Mouse (Mus musculus) stomach, postnatal 0 days (tissue): Measurements from ENCODE around the gene Ralgapa1. TPM values are rescaled to one million over a fixed set of nuclear protein-coding genes. Genes with fewer than 3 reads are reported as not detected.
"Not testable (repeated sequence)": the region's sequence is repeated elsewhere in the genome, so short reads cannot be mapped to it uniquely, and the experiment has no call there.

Source experiments
- ATAC-seq: fragments of 200-750 bp; cut with Nextera tagmentation; 2 replicates; pipeline ENCODE4 v1.8.0; 2017; ENCODE audit not compliant: low FRiP score, low TSS enrichment
- DNase-seq: peaks from one replicate; pipeline ENCODE4 v3.0.0-alpha.2; 2016; ENCODE audit warnings: low spot score
- H3K27ac ChIP-seq: fragments of 300-500 bp; sonication (generic); replicated peaks from 2 replicates; pipeline ENCODE4 v1.5.1; 2014; ENCODE audit warnings: mild to moderate bottlenecking, control low read depth
- H3K27me3 ChIP-seq: fragments of 300-500 bp; sonication (generic); 2 replicates; pipeline ENCODE4 v1.6.1; 2014; ENCODE audit warnings: low read length; ENCODE audit not compliant: control insufficient read depth, insufficient read depth
- H3K36me3 ChIP-seq: fragments of 300-500 bp; sonication (generic); 2 replicates; pipeline ENCODE4 v1.6.1; 2014; ENCODE audit warnings: low read length, mixed read lengths; ENCODE audit not compliant: control insufficient read depth, insufficient read depth
- H3K4me1 ChIP-seq: fragments of 300-500 bp; sonication (generic); replicated peaks from 2 replicates; pipeline ENCODE4 v1.6.1; 2014; ENCODE audit warnings: antibody characterized with exemption; ENCODE audit not compliant: control insufficient read depth, insufficient read depth
- H3K4me2 ChIP-seq: fragments of 300-500 bp; sonication (generic); replicated peaks from 2 replicates; pipeline ENCODE4 v1.6.1; 2014; ENCODE audit warnings: low read depth, mild to moderate bottlenecking, control low read depth, moderate library complexity
- H3K4me3 ChIP-seq: fragments of 300-500 bp; sonication (generic); 2 replicates; pipeline ENCODE4 v1.5.1; 2014; ENCODE audit warnings: low read depth, low read length, control low read depth
- H3K9ac ChIP-seq: fragments of 300-500 bp; sonication (generic); 2 replicates; pipeline ENCODE4 v1.6.1; 2014; ENCODE audit warnings: mild to moderate bottlenecking, low read length, control low read depth, mixed read lengths
- H3K9me3 ChIP-seq: fragments of 300-500 bp; sonication (generic); 2 replicates; pipeline ENCODE4 v1.6.1; 2016; ENCODE audit warnings: low read length; ENCODE audit not compliant: control insufficient read depth
- CTCF ChIP-seq: IDR thresholded peaks from 2 replicates; pipeline ENCODE4 v1.5.1; 2016; ENCODE audit warnings: antibody characterized with exemption, low read depth, mild to moderate bottlenecking, moderate library complexity
- EP300 ChIP-seq: optimal IDR thresholded peaks from 2 replicates; pipeline ENCODE3; 2016; ENCODE audit warnings: antibody characterized with exemption
- WGBS: fragments of 180-500 bp; shearing (Covaris S2); extraction: QIAGEN DNeasy Blood & Tissue Kit; methylation state at CpG from one replicate; pipeline ENCODE4 v1.1.7; 2014; 5-methylcytosine and 5-hydroxymethylcytosine counted together
- microRNA-seq: library from miRNA; unstranded; fragments of <30 nt; microRNA quantifications from one replicate; pipeline ENCODE4, GENCODE M21; 2016
- polyA plus RNA-seq: library from polyadenylated mRNA; unstranded; fragments of >200 nt; fragmentation: Nextera tagmentation; extraction: Ambion mirVana; gene quantifications from 2 replicates; pipeline ENCODE4 v1.2.1, GENCODE M21; 2015

The Ralgapa1 gene
- polyA plus RNA-seq, 1 experiment from 2014 or later = 8.8 TPM

DNA sequence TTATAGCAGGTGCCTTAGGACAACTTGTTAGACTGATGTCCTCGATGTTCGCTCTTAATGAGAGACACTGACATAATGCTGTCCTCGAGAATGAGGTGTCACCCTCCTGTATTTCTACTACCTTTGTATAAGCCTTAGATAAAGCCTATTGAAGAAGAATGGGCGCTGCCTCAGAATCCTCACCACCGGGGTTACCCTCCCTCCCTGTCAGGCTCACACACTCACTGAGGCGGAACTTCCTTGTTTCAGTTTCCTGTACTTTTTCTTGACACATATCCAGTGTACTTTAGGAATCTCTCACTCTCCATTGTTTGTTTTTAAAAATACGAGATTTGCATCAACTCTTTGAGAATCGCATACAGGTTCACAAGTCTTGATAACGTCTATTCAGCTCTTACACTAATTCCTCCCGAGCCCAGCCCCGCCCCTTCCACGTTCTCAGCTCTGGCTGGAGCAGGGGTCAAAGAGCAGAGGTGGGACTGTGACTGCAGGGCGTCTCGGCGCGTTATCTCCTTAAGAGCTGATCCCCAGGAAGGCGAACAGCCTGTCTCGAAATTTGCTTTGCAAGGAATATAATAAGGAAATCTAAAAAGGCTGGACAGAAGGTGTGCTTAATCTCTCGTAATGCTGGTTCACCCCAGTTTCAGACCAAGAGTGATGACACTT lies 260.8 kb downstream of the Ralgapa1 start:
- DNase-seq = peak; percentile 56
- peak overlapping the region; percentile 41; the same call in 1 of the 2 replicates for H3K9ac ChIP-seq
- no peak overlapping the region for H3K27ac ChIP-seq
- H3K4me2 ChIP-seq = peak overlapping the region; percentile 59
- H3K9me3 ChIP-seq = no peaks in the 10 kb centered on the region
- H3K4me3 ChIP-seq = peak overlapping the region; percentile 37
- H3K27me3 ChIP-seq = no peaks in the 10 kb centered on the region
- WGBS = 12% methylated on average over 19 of the region's 19 CpGs
- H3K36me3 ChIP-seq = no peaks in the 10 kb centered on the region
- no peak for TF ChIP-seq EP300
- TF ChIP-seq CTCF = no peak
- peak; percentile 67 for ATAC-seq
- H3K4me1 ChIP-seq = no peaks in the 10 kb centered on the region

DNA sequence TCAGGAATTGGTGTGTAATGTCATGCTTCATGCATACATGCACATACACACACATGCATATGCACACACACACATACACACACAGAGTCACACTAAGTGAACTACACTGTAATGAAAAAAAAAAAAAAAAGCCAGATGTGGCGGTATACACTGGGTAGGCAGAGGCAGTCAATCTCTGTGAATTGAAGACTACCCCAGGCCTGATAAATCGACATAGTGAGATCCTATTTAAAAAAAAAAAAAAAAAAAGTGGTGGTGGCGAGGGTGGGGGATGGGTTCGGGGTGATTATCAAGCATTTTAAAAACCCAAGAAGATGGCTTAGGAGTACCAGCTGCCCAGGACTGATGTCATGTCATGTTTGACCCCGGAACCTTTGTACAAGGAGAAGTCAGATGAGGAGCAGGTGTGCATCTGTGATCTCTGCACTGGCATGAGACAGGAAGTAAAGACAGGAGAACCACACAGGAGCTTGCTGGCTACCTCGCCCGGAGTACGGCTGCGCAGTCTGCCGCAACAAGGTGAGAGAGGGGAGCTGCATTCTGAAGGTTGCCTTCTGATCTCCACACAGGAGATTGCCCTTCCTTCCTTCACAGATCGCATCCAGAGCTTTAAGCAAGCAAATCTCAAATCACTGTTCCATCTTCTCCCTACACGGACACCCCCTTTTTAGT lies 261.6 kb downstream of the Ralgapa1 start:
- no peaks in the 10 kb centered on the region for H3K36me3 ChIP-seq
- TF ChIP-seq CTCF (no peak), EP300 (no peak)
- no peak overlapping the region for H3K4me2 ChIP-seq
- DNase-seq (no peak), ATAC-seq (no peak; the same call in 1 of the 2 replicates)
- no peak overlapping the region for H3K4me3 ChIP-seq
- H3K27ac ChIP-seq = no peak overlapping the region
- H3K9me3 ChIP-seq = no peaks in the 10 kb centered on the region
- no peaks in the 10 kb centered on the region for H3K4me1 ChIP-seq
- H3K9ac ChIP-seq = no peak overlapping the region
- 89% methylated on average over 12 of the region's 12 CpGs for WGBS
- no peaks in the 10 kb centered on the region for H3K27me3 ChIP-seq

DNA sequence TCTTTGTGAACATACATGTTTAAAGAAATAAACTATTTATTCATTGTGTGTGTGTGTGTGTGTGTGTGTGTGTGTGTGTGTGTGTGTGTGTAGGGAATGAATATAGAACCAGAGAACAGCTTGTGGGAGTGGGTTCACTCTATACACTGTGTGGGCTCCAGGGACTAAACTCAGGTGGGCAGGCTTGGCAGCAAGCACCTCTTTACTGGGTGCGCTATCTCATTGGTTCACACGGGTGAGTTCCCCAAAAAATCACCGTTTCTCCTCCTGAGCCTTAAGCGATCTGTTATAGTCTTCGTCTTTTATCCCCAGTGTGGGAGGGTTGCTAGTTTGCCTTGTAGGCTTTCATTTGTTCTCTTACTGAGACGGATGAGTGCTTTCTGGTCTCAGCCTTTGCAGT lies 263.1 kb downstream of the Ralgapa1 start:
- DNase-seq (no peak), ATAC-seq (no peak)
- H3K27ac ChIP-seq = no peak overlapping the region
- 79% methylated on average over 6 of the region's 6 CpGs for WGBS
- H3K27me3 ChIP-seq = no peaks in the 10 kb centered on the region
- no peak for TF ChIP-seq CTCF
- TF ChIP-seq EP300 = no peak
- H3K36me3 ChIP-seq = no peaks in the 10 kb centered on the region
- no peak overlapping the region for H3K9ac ChIP-seq
- H3K9me3 ChIP-seq = no peaks in the 10 kb centered on the region
- H3K4me2 ChIP-seq = no peak overlapping the region
- no peaks in the 10 kb centered on the region for H3K4me1 ChIP-seq
- no peak overlapping the region for H3K4me3 ChIP-seq

DNA sequence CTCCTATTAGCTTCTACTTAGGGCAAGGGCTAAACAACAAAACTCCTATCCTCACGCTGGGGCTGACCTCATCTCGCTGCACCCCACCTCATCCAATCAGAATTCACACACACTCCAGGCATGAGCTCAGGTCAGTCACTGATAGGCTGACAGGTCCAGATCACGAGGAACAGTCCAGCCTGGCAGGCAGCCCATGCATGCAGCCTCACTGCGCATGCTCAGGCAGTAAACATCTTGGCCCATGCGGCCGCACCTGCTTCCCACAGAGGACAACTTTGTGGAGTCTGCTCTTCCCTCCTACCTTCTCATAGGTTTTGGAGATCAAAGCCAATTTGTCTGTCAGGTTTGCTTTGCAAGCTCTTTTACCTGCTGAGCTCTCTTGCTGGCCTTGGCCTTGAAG lies 266.1 kb downstream of the Ralgapa1 start:
- DNase-seq, H3K27ac ChIP-seq, H3K27me3 ChIP-seq, H3K9me3 ChIP-seq, H3K36me3 ChIP-seq, ATAC-seq, H3K4me2 ChIP-seq, H3K4me1 ChIP-seq, H3K4me3 ChIP-seq, H3K9ac ChIP-seq: not testable (repeated sequence)
- WGBS = 77% methylated on average over 6 of the region's 6 CpGs

Small RNA genes within 50 kb of the gene (microRNA-seq; reads per million reads assigned to microRNA genes)
- 0.96 reads per million for gene Gm23394

Other genes with a start within 250 kb of the Ralgapa1 start
- 0.04 and 0.10 TPM in 2 replicates for gene Insm2, start 221.7 kb downstream of the Ralgapa1 start, polyA plus RNA-seq
- gene Brms1l, start 15.2 kb upstream of the Ralgapa1 start, polyA plus RNA-seq = 15.5 TPM in 2 replicates